Mouse (Mus musculus) gonadal fat pad, adult 2 months (tissue): ENCODE measurements around the gene 4930451I11Rik. TPM values are rescaled to one million over a fixed set of nuclear protein-coding genes. Genes with fewer than 3 reads are reported as not detected.

Experiments
- polyA plus RNA-seq: library from polyadenylated mRNA; depleted of rRNA; stranded (reverse); fragments of >200 nt; gene quantifications from 2 replicates; pipeline ENCODE4 v1.2.3, GENCODE M21; 2012; rRNA removed

4930451I11Rik gene
- polyA plus RNA-seq, 1 experiment, result not detected

Other genes starting within 250 kb of the 4930451I11Rik start
- gene Apobr, start 246.7 kb downstream of the 4930451I11Rik start, polyA plus RNA-seq, result 22.4 and 30.5 TPM in 2 replicates
- 76.8 and 98.2 TPM in 2 replicates for gene Cln3, start 245.8 kb downstream of the 4930451I11Rik start, polyA plus RNA-seq
- 0.13 TPM in 1 of 2 replicates, not detected in the other for gene Il27, start 236.7 kb downstream of the 4930451I11Rik start, polyA plus RNA-seq
- gene Nupr1, start 200.8 kb downstream of the 4930451I11Rik start, polyA plus RNA-seq, result 49.9 and 55.5 TPM in 2 replicates
- gene Sgf29, start 182.3 kb downstream of the 4930451I11Rik start, polyA plus RNA-seq, result 25.4 and 48.2 TPM in 2 replicates
- gene Sult1a1, start 155.2 kb downstream of the 4930451I11Rik start, polyA plus RNA-seq, result 107 and 126 TPM in 2 replicates
- gene Bola2, start 136.2 kb downstream of the 4930451I11Rik start, polyA plus RNA-seq, result 70.6 and 75.0 TPM in 2 replicates
- 24.2 and 26.3 TPM in 2 replicates for gene Slx1b, start 135.9 kb downstream of the 4930451I11Rik start, polyA plus RNA-seq
- gene Coro1a, start 123.9 kb downstream of the 4930451I11Rik start, polyA plus RNA-seq, result 38.2 and 61.2 TPM in 2 replicates
- 146 and 169 TPM in 2 replicates for gene Mapk3, start 72.0 kb downstream of the 4930451I11Rik start, polyA plus RNA-seq
- 7.6 and 51.9 TPM in 2 replicates for gene Gdpd3, start 65.3 kb downstream of the 4930451I11Rik start, polyA plus RNA-seq
- 212 and 269 TPM in 2 replicates for gene Ypel3, start 54.7 kb downstream of the 4930451I11Rik start, polyA plus RNA-seq
- 1.9 and 2.1 TPM in 2 replicates for gene Tbx6, start 50.2 kb downstream of the 4930451I11Rik start, polyA plus RNA-seq
- gene Ppp4c, start 39.1 kb downstream of the 4930451I11Rik start, polyA plus RNA-seq, result 129 and 161 TPM in 2 replicates
- 11.8 and 27.3 TPM in 2 replicates for gene Fam57b, start 34.0 kb downstream of the 4930451I11Rik start, polyA plus RNA-seq
- gene Doc2a, start 15.8 kb upstream of the 4930451I11Rik start, polyA plus RNA-seq, result 0.13 TPM in 1 of 2 replicates, not detected in the other
- gene Hirip3, start 30.3 kb upstream of the 4930451I11Rik start, polyA plus RNA-seq, result 3.2 and 6.0 TPM in 2 replicates
- 33.7 and 39.6 TPM in 2 replicates for gene Ino80e, start 30.7 kb upstream of the 4930451I11Rik start, polyA plus RNA-seq
- gene Taok2, start 53.1 kb upstream of the 4930451I11Rik start, polyA plus RNA-seq, result 55.9 and 62.6 TPM in 2 replicates
- gene Tmem219, start 91.3 kb upstream of the 4930451I11Rik start, polyA plus RNA-seq, result 88.1 and 102 TPM in 2 replicates
- 19.7 and 21.3 TPM in 2 replicates for gene Kctd13, start 97.2 kb upstream of the 4930451I11Rik start, polyA plus RNA-seq
- 0.26 and 0.32 TPM in 2 replicates for gene Asphd1, start 117.9 kb upstream of the 4930451I11Rik start, polyA plus RNA-seq
- 2.5 and 2.8 TPM in 2 replicates for gene Sez6l2, start 118.9 kb upstream of the 4930451I11Rik start, polyA plus RNA-seq
- 240 and 245 TPM in 2 replicates for gene Cdipt, start 144.3 kb upstream of the 4930451I11Rik start, polyA plus RNA-seq
- 5.3 and 8.5 TPM in 2 replicates for gene Cdiptos, start 144.5 kb upstream of the 4930451I11Rik start, polyA plus RNA-seq
- 84.9 and 85.3 TPM in 2 replicates for gene Mvp, start 183.0 kb upstream of the 4930451I11Rik start, polyA plus RNA-seq
- 2.4 and 5.3 TPM in 2 replicates for gene Pagr1b, start 184.8 kb upstream of the 4930451I11Rik start, polyA plus RNA-seq
- gene Pagr1a, start 185.7 kb upstream of the 4930451I11Rik start, polyA plus RNA-seq, result 6.9 and 8.0 TPM in 2 replicates
- 19.8 and 21.2 TPM in 2 replicates for gene Gm42742, start 189.5 kb upstream of the 4930451I11Rik start, polyA plus RNA-seq
- 7.3 and 8.9 TPM in 2 replicates for gene Prrt2, start 189.6 kb upstream of the 4930451I11Rik start, polyA plus RNA-seq
- 80.5 and 81.9 TPM in 2 replicates for gene Maz, start 195.4 kb upstream of the 4930451I11Rik start, polyA plus RNA-seq
- 1.3 and 2.1 TPM in 2 replicates for gene Kif22, start 210.8 kb upstream of the 4930451I11Rik start, polyA plus RNA-seq